Mouse (Mus musculus) heart, embryonic 14.5 days (tissue): Measurements from ENCODE around the gene Ttc22. TPM values are rescaled to one million over a fixed set of nuclear protein-coding genes. Genes with fewer than 3 reads are reported as not detected.
A peak's percentile ranks its signal among the peaks of the same experiment; 100 is the strongest.

ENCODE experiments used
- ATAC-seq: fragments of 200-750 bp; cut with Nextera tagmentation; 2 replicates; pipeline ENCODE4 v1.8.0; 2017; ENCODE audit warnings: low read depth, moderate TSS enrichment; ENCODE audit not compliant: insufficient number of reproducible peaks, insufficient read depth, low FRiP score
- H3K27ac ChIP-seq, 2 experiments: fragments of 200-500 bp in 1 of 2; fragments of 300-500 bp in 1 of 2; sonication (generic) in 1 of 2; replicated peaks in 1 of 2; 2 replicates each; pipeline ENCODE4 v1.5.1; 2012 to 2014; ENCODE audit warnings: low read depth in 2 of 2, low read length in 2 of 2, control low read depth in 1 of 2, mild to moderate bottlenecking in 1 of 2, mixed read lengths in 1 of 2; ENCODE audit not compliant: control insufficient read depth in 1 of 2, insufficient read depth in 1 of 2
- H3K27me3 ChIP-seq: fragments of 300-500 bp; sonication (generic); 2 replicates; pipeline ENCODE4 v1.6.1; 2014; ENCODE audit warnings: mild to moderate bottlenecking, low read length, control low read depth; ENCODE audit not compliant: control insufficient read depth, insufficient read depth
- H3K36me3 ChIP-seq: fragments of 300-500 bp; sonication (generic); 2 replicates; pipeline ENCODE4 v1.6.1; 2014; ENCODE audit warnings: mild to moderate bottlenecking, control low read depth, low read length, mixed read lengths; ENCODE audit not compliant: control insufficient read depth, insufficient read depth
- H3K4me1 ChIP-seq, 2 experiments: fragments of 200-500 bp in 1 of 2; fragments of 300-500 bp in 1 of 2; sonication (generic) in 1 of 2; 2 replicates each; pipeline ENCODE4 v1.6.1; 2012 to 2014; ENCODE audit warnings: low read length in 2 of 2, control low read depth in 1 of 2, mixed read lengths in 1 of 2; ENCODE audit not compliant: control insufficient read depth in 2 of 2, insufficient read depth in 2 of 2
- H3K4me2 ChIP-seq: fragments of 300-500 bp; sonication (generic); 2 replicates; pipeline ENCODE4 v1.6.1; 2014; ENCODE audit warnings: mild to moderate bottlenecking, low read length
- H3K4me3 ChIP-seq, 2 experiments: fragments of 200-500 bp in 1 of 2; fragments of 300-500 bp in 1 of 2; sonication (generic) in 1 of 2; 2 replicates each; pipeline ENCODE4 v1.5.1; 2012 to 2014; ENCODE audit warnings: low read length in 2 of 2, mild to moderate bottlenecking in 2 of 2, control low read depth in 1 of 2, low read depth in 1 of 2, moderate library complexity in 1 of 2; ENCODE audit not compliant: control insufficient read depth in 1 of 2, insufficient read depth in 1 of 2
- H3K9ac ChIP-seq: fragments of 300-500 bp; sonication (generic); 2 replicates; pipeline ENCODE4 v1.6.1; 2014; ENCODE audit warnings: mild to moderate bottlenecking, low read length
- H3K9me3 ChIP-seq: fragments of 300-500 bp; sonication (generic); 2 replicates; pipeline ENCODE4 v1.6.1; 2016; ENCODE audit warnings: low read length, control low read depth; ENCODE audit not compliant: control insufficient read depth
- WGBS: fragments of 180-500 bp; shearing (Covaris S2); extraction: QIAGEN DNeasy Blood & Tissue Kit; methylation state at CpG from one replicate; pipeline ENCODE4 v1.1.7; 2014; 5-methylcytosine and 5-hydroxymethylcytosine counted together
- polyA plus RNA-seq: library from polyadenylated mRNA; unstranded; fragments of >200 nt; fragmentation: Nextera tagmentation; extraction: Ambion mirVana; gene quantifications from 2 replicates; pipeline ENCODE4 v1.2.1, GENCODE M21; 2014

The Ttc22 gene
- polyA plus RNA-seq, 1 experiment from 2014 or later, result 0.80 TPM

- Histone ChIP-seq H3K27me3 (no peaks in the 10 kb centered on the region), H3K36me3 (no peaks in the 10 kb centered on the region), H3K27ac (peak overlapping the region; percentile 34 to 53; a peak in 3 of 4 replicates), H3K9me3 (no peaks in the 10 kb centered on the region), H3K9ac (no peak overlapping the region), H3K4me3 (no peak overlapping the region), H3K4me1 (peaks cover 3 to 4% of the 10 kb centered on the region in 2 experiments; a peak in 1 of 4 replicates), H3K4me2 (no peak overlapping the region)
- no peak for ATAC-seq
- WGBS, result 24% methylated on average over 4 of the region's 4 CpGs
Observed at GRCm38 (mm10) chr4:106600770-106601169, 21.5 kb upstream of the Ttc22 start.

GRCm38 (mm10) chr4:106606639-106607554, 15.3 kb upstream of the Ttc22 start:
- ATAC-seq, result peak; percentile 64; the same call in 1 of the 2 replicates
- WGBS, result 34% methylated on average over 18 of the region's 18 CpGs
- Histone ChIP-seq H3K4me2 (peak overlapping the region; percentile 49), H3K4me1 (peaks cover 0 to 2% of the 10 kb centered on the region in 2 experiments; a peak in 1 of 4 replicates), H3K9me3 (no peaks in the 10 kb centered on the region), H3K27me3 (no peaks in the 10 kb centered on the region), H3K36me3 (no peaks in the 10 kb centered on the region), H3K9ac (no peak overlapping the region; the same call in 1 of the 2 replicates), H3K27ac (no peak overlapping the region), H3K4me3 (peak overlapping the region; percentile 16 to 18; a peak in 3 of 4 replicates)

DNA sequence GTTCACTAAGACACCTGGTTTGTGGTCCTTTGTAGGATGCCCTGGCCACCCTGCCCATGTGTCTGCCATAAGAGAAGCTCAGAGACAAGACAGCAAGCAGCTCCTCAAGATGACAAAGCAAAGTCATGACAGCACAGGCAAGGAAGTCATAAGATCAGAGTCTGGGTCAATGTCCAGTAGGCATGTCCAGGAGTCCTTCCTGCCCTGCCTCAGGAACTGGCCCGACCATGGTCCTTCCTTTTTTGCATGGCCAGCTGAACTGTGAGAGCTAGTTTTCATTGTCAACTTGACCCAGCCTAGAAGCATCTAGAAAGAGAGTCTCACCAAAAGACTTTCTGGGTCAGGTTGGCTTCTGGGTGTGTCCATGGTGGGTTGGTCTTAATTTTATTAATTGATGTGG, 14.3 kb upstream of the Ttc22 start:
- no peak overlapping the region for H3K4me3 ChIP-seq
- no peaks in the 10 kb centered on the region for H3K9me3 ChIP-seq
- 89% methylated on average over 1 of the region's 1 CpGs for WGBS
- H3K9ac ChIP-seq, result no peak overlapping the region
- no peak overlapping the region for H3K27ac ChIP-seq
- H3K4me2 ChIP-seq, result no peak overlapping the region
- ATAC-seq, result no peak
- peaks cover 0 to 2% of the 10 kb centered on the region in 2 experiments; a peak in 1 of 4 replicates for H3K4me1 ChIP-seq
- no peaks in the 10 kb centered on the region for H3K27me3 ChIP-seq
- no peaks in the 10 kb centered on the region for H3K36me3 ChIP-seq

DNA sequence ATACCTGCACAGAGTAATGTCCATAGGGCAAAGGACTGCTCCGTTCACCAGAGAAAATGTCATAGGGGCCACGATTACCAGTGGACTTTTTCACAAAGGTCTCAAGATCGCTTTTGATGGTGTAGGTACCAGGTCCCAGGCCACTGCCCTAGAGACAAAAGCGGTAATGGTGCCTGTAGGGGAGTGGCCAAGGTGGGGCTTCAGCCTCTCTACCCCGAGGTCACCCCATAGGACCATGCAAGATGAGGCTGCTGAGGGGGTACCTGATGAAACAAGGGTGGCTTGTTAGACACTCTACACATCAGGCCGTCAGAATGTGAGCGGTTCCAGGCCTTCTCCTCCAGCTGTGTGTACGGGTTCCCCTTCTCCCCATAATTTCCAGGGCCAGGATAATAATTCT, 9.1 kb upstream of the Ttc22 start:
- Histone ChIP-seq H3K4me3 (no peak overlapping the region), H3K27ac (no peak overlapping the region), H3K36me3 (no peaks in the 10 kb centered on the region), H3K4me2 (no peak overlapping the region), H3K9ac (no peak overlapping the region), H3K9me3 (no peaks in the 10 kb centered on the region), H3K27me3 (peaks cover 21% of the 10 kb centered on the region; the same call in 1 of the 2 replicates), H3K4me1 (no peaks in the 10 kb centered on the region)
- WGBS, result 67% methylated on average over 8 of the region's 8 CpGs
- ATAC-seq, result no peak

DNA sequence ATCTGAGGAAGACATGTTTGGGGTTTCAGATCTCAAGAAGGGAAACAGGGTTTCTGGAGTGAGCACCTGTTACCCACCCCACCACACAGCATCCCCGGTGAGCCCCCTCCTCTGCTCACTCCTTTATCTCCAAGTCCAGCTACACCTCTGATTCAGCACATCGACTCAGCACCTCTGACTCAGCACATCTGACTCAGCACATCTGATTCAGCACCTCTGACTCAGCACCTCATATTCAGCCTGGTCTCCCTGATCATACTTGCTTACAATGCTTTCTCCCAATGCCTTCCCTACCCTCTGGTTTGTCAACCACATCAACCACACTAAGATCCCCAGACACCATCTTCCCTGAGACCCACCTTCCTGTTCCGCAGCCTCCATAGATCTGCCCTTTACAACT, 8.7 kb upstream of the Ttc22 start:
- Histone ChIP-seq H3K4me2 (no peak overlapping the region), H3K4me1 (no peaks in the 10 kb centered on the region), H3K4me3 (no peak overlapping the region), H3K9me3 (no peaks in the 10 kb centered on the region), H3K27ac (no peak overlapping the region), H3K36me3 (no peaks in the 10 kb centered on the region), H3K9ac (no peak overlapping the region), H3K27me3 (peaks cover 21% of the 10 kb centered on the region; the same call in 1 of the 2 replicates)
- 63% methylated on average over 3 of the region's 3 CpGs for WGBS
- ATAC-seq, result no peak

- WGBS, result 43% methylated on average over 7 of the region's 7 CpGs
- peak; percentile 52; the same call in 1 of the 2 replicates for ATAC-seq
- no peak overlapping the region for H3K9ac ChIP-seq
- H3K36me3 ChIP-seq, result no peaks in the 10 kb centered on the region
- no peaks in the 10 kb centered on the region for H3K9me3 ChIP-seq
- H3K4me3 ChIP-seq, result no peak overlapping the region
- no peaks in the 10 kb centered on the region for H3K4me1 ChIP-seq
- H3K27ac ChIP-seq, result no peak overlapping the region
- H3K27me3 ChIP-seq, result peaks cover 25% of the 10 kb centered on the region; the same call in 1 of the 2 replicates
- no peak overlapping the region for H3K4me2 ChIP-seq
Observed at GRCm38 (mm10) chr4:106614180-106614797, 7.9 kb upstream of the Ttc22 start.

DNA sequence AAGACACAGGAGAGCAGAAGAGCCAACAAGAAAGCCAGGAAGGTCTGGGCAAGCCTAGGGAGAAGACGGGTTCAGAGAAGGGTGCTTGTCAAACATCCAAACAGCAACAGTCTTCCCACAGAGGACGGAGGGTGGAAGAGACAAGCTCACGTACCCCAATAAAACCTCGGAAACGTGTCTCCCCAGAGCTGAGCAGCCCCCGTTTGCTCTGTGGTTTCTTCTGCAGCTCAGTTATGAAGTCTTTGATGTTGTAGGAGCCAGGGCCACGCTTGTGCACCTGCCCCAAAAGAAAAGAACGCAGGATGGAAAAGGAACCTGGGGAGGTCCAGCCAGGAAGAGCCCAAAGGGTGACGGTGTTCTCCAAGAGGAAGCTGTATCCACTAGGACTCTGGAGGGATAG, 7.4 kb upstream of the Ttc22 start:
- 68% methylated on average over 9 of the region's 9 CpGs for WGBS
- H3K9ac ChIP-seq, result no peak overlapping the region
- H3K4me2 ChIP-seq, result no peak overlapping the region
- peaks cover 25% of the 10 kb centered on the region; the same call in 1 of the 2 replicates for H3K27me3 ChIP-seq
- ATAC-seq, result no peak
- no peak overlapping the region for H3K4me3 ChIP-seq
- no peaks in the 10 kb centered on the region for H3K4me1 ChIP-seq
- H3K36me3 ChIP-seq, result no peaks in the 10 kb centered on the region
- no peaks in the 10 kb centered on the region for H3K9me3 ChIP-seq
- H3K27ac ChIP-seq, result no peak overlapping the region
